Mouse (Mus musculus) lung, postnatal 4 days (tissue): ENCODE results near the gene Gabrr1.
"Not testable (repeated sequence)": the region's sequence is repeated elsewhere in the genome, so short reads cannot be mapped to it uniquely, and the experiment has no call there.

ENCODE experiments used
- DNase-seq, 2 experiments: peaks; one replicate each; pipeline ENCODE4 v3.0.0; 2021

Gene Gabrr1

GRCm38 (mm10) chr4:33132221-33132620, at the start of gene Gabrr1:
TSS of gene Gabrr1 (plus strand) at chr4:33132521.
- DNase-seq: no peak

- DNase-seq: no peak
These were observed 33.1 kb upstream of the Gabrr1 start for GRCm38 (mm10) chr4:33099118-33099694.

- DNase-seq: no peak
These were observed 22.4 kb upstream of the Gabrr1 start for GRCm38 (mm10) chr4:33109720-33110458.

- no peak for DNase-seq
These were observed 21.5 kb upstream of the Gabrr1 start for GRCm38 (mm10) chr4:33110845-33111244.

- no peak for DNase-seq
These were observed 21.0 kb upstream of the Gabrr1 start for GRCm38 (mm10) chr4:33111358-33111757.

GRCm38 (mm10) chr4:33112866-33113265, 19.5 kb upstream of the Gabrr1 start:
- not testable (repeated sequence) for DNase-seq

GRCm38 (mm10) chr4:33119118-33119517, 13.2 kb upstream of the Gabrr1 start:
- DNase-seq: peak in 1 of 2 experiments; percentile 84

GRCm38 (mm10) chr4:33124493-33124892, 7.8 kb upstream of the Gabrr1 start:
- peak in 1 of 2 experiments; percentile 51 for DNase-seq

GRCm38 (mm10) chr4:33125409-33126084, 6.8 kb upstream of the Gabrr1 start:
- DNase-seq: no peak

- no peak for DNase-seq
These were observed 14.5 kb downstream of the Gabrr1 start for GRCm38 (mm10) chr4:33146679-33147291.

- DNase-seq: peak in 1 of 2 experiments; percentile 50
These were observed 15.5 kb downstream of the Gabrr1 start for GRCm38 (mm10) chr4:33147825-33148224.

- DNase-seq: no peak
These were observed 16.8 kb downstream of the Gabrr1 start for GRCm38 (mm10) chr4:33149150-33149549.

GRCm38 (mm10) chr4:33152087-33153038, 20.0 kb downstream of the Gabrr1 start:
- DNase-seq: no peak

- DNase-seq: no peak
These were observed 51.2 kb downstream of the Gabrr1 start for GRCm38 (mm10) chr4:33183477-33183876.

- DNase-seq: peak; percentile 30 to 42
These were observed 55.8 kb downstream of the Gabrr1 start for GRCm38 (mm10) chr4:33188164-33188563.

- DNase-seq: peak; percentile 85 to 91
These were observed 56.7 kb downstream of the Gabrr1 start for GRCm38 (mm10) chr4:33188781-33189734.

GRCm38 (mm10) chr4:33189735-33190036, 57.4 kb downstream of the Gabrr1 start, which contains the start of gene Pm20d2:
TSS of gene Pm20d2 (minus strand) at chr4:33189737.
- no peak for DNase-seq

GRCm38 (mm10) chr4:33198117-33198516, 65.8 kb downstream of the Gabrr1 start:
- no peak for DNase-seq

- peak in 1 of 2 experiments; percentile 52 for DNase-seq
These were observed 72.4 kb downstream of the Gabrr1 start for GRCm38 (mm10) chr4:33204682-33205081.

GRCm38 (mm10) chr4:33207551-33207950, 75.2 kb downstream of the Gabrr1 start:
- no peak for DNase-seq
